Mouse (Mus musculus) R1 (cell line): ENCODE data around the gene Sgpp2.

ENCODE experiments used
- DNase-seq: peaks from one replicate; pipeline ENCODE4 v3.0.0-alpha.2; 2018; ENCODE audit warnings: low read depth, low spot score

Sgpp2 gene

GRCm38 (mm10) chr1:78399755-78400154, 89.6 kb downstream of the Sgpp2 start:
- DNase-seq = no peak

- no peak for DNase-seq
Measured at GRCm38 (mm10) chr1:78401413-78401812, 91.3 kb downstream of the Sgpp2 start.

- no peak for DNase-seq
Measured at GRCm38 (mm10) chr1:78409396-78409795, 99.3 kb downstream of the Sgpp2 start.

GRCm38 (mm10) chr1:78412668-78413067, 102.5 kb downstream of the Sgpp2 start:
- peak; percentile 74 for DNase-seq

GRCm38 (mm10) chr1:78414421-78414820, 104.3 kb downstream of the Sgpp2 start:
- no peak for DNase-seq

- no peak for DNase-seq
Measured at GRCm38 (mm10) chr1:78417154-78417911, 107.2 kb downstream of the Sgpp2 start.

GRCm38 (mm10) chr1:78419593-78419992, 109.4 kb downstream of the Sgpp2 start:
- DNase-seq = peak; percentile 38

- DNase-seq = no peak
Measured at GRCm38 (mm10) chr1:78420271-78420670, 110.1 kb downstream of the Sgpp2 start.

GRCm38 (mm10) chr1:78421749-78422148, 111.6 kb downstream of the Sgpp2 start:
- no peak for DNase-seq

- DNase-seq = no peak
Measured at GRCm38 (mm10) chr1:78422576-78422975, 112.4 kb downstream of the Sgpp2 start.

GRCm38 (mm10) chr1:78424848-78425247, 114.7 kb downstream of the Sgpp2 start:
- no peak for DNase-seq

GRCm38 (mm10) chr1:78425309-78425708, 115.2 kb downstream of the Sgpp2 start:
- DNase-seq = no peak

GRCm38 (mm10) chr1:78425793-78426700, 115.9 kb downstream of the Sgpp2 start:
- DNase-seq = no peak

- no peak for DNase-seq
Measured at GRCm38 (mm10) chr1:78426841-78427240, 116.7 kb downstream of the Sgpp2 start.

- no peak for DNase-seq
Measured at GRCm38 (mm10) chr1:78428851-78429250, 118.7 kb downstream of the Sgpp2 start.

- DNase-seq = no peak
Measured at GRCm38 (mm10) chr1:78433472-78433871, 123.3 kb downstream of the Sgpp2 start.

GRCm38 (mm10) chr1:78435967-78436366, 125.8 kb downstream of the Sgpp2 start:
- DNase-seq = no peak

- no peak for DNase-seq
Measured at GRCm38 (mm10) chr1:78436445-78436844, 126.3 kb downstream of the Sgpp2 start.

GRCm38 (mm10) chr1:78437150-78437549, 127.0 kb downstream of the Sgpp2 start:
- DNase-seq = no peak

GRCm38 (mm10) chr1:78440716-78441115, 130.6 kb downstream of the Sgpp2 start:
- DNase-seq = no peak

- DNase-seq = no peak
Measured at GRCm38 (mm10) chr1:78443056-78443455, 132.9 kb downstream of the Sgpp2 start.

- DNase-seq = no peak
Measured at GRCm38 (mm10) chr1:78446232-78446631, 136.1 kb downstream of the Sgpp2 start.

GRCm38 (mm10) chr1:78446742-78447141, 136.6 kb downstream of the Sgpp2 start:
- no peak for DNase-seq
